Mouse (Mus musculus) neural tube, embryonic 13.5 days (tissue): Measurements from ENCODE around the gene Srsf2. TPM values are rescaled to one million over a fixed set of nuclear protein-coding genes. Genes with fewer than 3 reads are reported as not detected.

ENCODE experiments used
- ATAC-seq: fragments of 200-750 bp; cut with Nextera tagmentation; 2 replicates; pipeline ENCODE4 v1.8.0; 2017; ENCODE audit warnings: low read depth, mild to moderate bottlenecking, moderate TSS enrichment, moderate library complexity
- H3K27ac ChIP-seq: fragments of 300-500 bp; sonication (generic); replicated peaks from 2 replicates; pipeline ENCODE4 v1.5.1; 2015; ENCODE audit warnings: moderate library complexity, mild to moderate bottlenecking, inconsistent platforms
- H3K27me3 ChIP-seq: fragments of 300-500 bp; sonication (generic); 2 replicates; pipeline ENCODE4 v1.6.1; 2015; ENCODE audit warnings: mild to moderate bottlenecking, inconsistent platforms
- H3K36me3 ChIP-seq: fragments of 300-500 bp; sonication (generic); 2 replicates; pipeline ENCODE4 v1.6.1; 2015; ENCODE audit warnings: mild to moderate bottlenecking, inconsistent platforms
- H3K4me1 ChIP-seq: fragments of 300-500 bp; sonication (generic); replicated peaks from 2 replicates; pipeline ENCODE4 v1.6.1; 2015; ENCODE audit warnings: inconsistent platforms
- H3K4me2 ChIP-seq: fragments of 300-500 bp; sonication (generic); 2 replicates; pipeline ENCODE4 v1.6.1; 2015; ENCODE audit warnings: inconsistent platforms, mild to moderate bottlenecking, moderate library complexity
- H3K4me3 ChIP-seq: fragments of 300-500 bp; sonication (generic); 2 replicates; pipeline ENCODE4 v1.5.1; 2015; ENCODE audit warnings: mild to moderate bottlenecking, inconsistent platforms
- H3K9ac ChIP-seq: fragments of 300-500 bp; sonication (generic); 2 replicates; pipeline ENCODE4 v1.6.1; 2015; ENCODE audit warnings: moderate library complexity, mild to moderate bottlenecking, inconsistent platforms
- H3K9me3 ChIP-seq: fragments of 300-500 bp; sonication (generic); 2 replicates; pipeline ENCODE4 v1.6.1; 2016; ENCODE audit warnings: inconsistent platforms
- WGBS: fragments of 180-500 bp; shearing (Covaris S2); methylation state at CpG from one replicate; pipeline ENCODE4 v1.1.7; 2015; 5-methylcytosine and 5-hydroxymethylcytosine counted together
- polyA plus RNA-seq: library from polyadenylated mRNA; unstranded; fragments of >200 nt; fragmentation: Nextera tagmentation; extraction: Ambion mirVana; gene quantifications from 2 replicates; pipeline ENCODE4 v1.2.1, GENCODE M21; 2015

Gene Srsf2
- polyA plus RNA-seq, 1 experiment from 2014 or later: 624 TPM

- peak; percentile 93 for ATAC-seq
- H3K36me3 ChIP-seq: no peaks in the 10 kb centered on the region
- no peaks in the 10 kb centered on the region for H3K27me3 ChIP-seq
- 6% methylated on average over 30 of the region's 32 CpGs for WGBS
- H3K4me2 ChIP-seq: peak overlapping the region; percentile 59
- peak overlapping the region; percentile 99 for H3K27ac ChIP-seq
- peaks cover 88% of the 10 kb centered on the region for H3K4me1 ChIP-seq
- H3K4me3 ChIP-seq: peak overlapping the region; percentile 30
- no peaks in the 10 kb centered on the region for H3K9me3 ChIP-seq
- H3K9ac ChIP-seq: peak overlapping the region; percentile 73
These were observed 41.7 kb downstream of the Srsf2 start for GRCm38 (mm10) chr11:116810983-116811901.

- H3K4me3 ChIP-seq: peak overlapping the region; percentile 30; the same call in 1 of the 2 replicates
- WGBS: 42% methylated on average over 11 of the region's 11 CpGs
- no peaks in the 10 kb centered on the region for H3K36me3 ChIP-seq
- peak overlapping the region; percentile 59 for H3K4me2 ChIP-seq
- no peaks in the 10 kb centered on the region for H3K27me3 ChIP-seq
- H3K9me3 ChIP-seq: no peaks in the 10 kb centered on the region
- ATAC-seq: peak; percentile 19
- H3K9ac ChIP-seq: peak overlapping the region; percentile 73
- peaks cover 82% of the 10 kb centered on the region for H3K4me1 ChIP-seq
- H3K27ac ChIP-seq: peak overlapping the region; percentile 99
These were observed 42.4 kb downstream of the Srsf2 start for GRCm38 (mm10) chr11:116810528-116810927.

GRCm38 (mm10) chr11:116809520-116809919 is 43.4 kb downstream of the Srsf2 start:
- Histone ChIP-seq H3K27ac (peak overlapping the region; percentile 43; the same call in 1 of the 2 replicates), H3K36me3 (no peaks in the 10 kb centered on the region), H3K27me3 (no peaks in the 10 kb centered on the region), H3K9me3 (no peaks in the 10 kb centered on the region), H3K4me2 (no peak overlapping the region), H3K9ac (peak overlapping the region; percentile 14; the same call in 1 of the 2 replicates), H3K4me3 (no peak overlapping the region), H3K4me1 (peaks cover 72% of the 10 kb centered on the region)
- ATAC-seq: no peak
- WGBS: 86% methylated on average over 8 of the region's 8 CpGs

GRCm38 (mm10) chr11:116808811-116809395 is 44.0 kb downstream of the Srsf2 start:
- no peaks in the 10 kb centered on the region for H3K9me3 ChIP-seq
- no peaks in the 10 kb centered on the region for H3K27me3 ChIP-seq
- 76% methylated on average over 11 of the region's 11 CpGs for WGBS
- H3K4me2 ChIP-seq: no peak overlapping the region
- H3K4me3 ChIP-seq: no peak overlapping the region
- H3K27ac ChIP-seq: peak overlapping the region; percentile 43
- peaks cover 66% of the 10 kb centered on the region for H3K4me1 ChIP-seq
- peak overlapping the region; percentile 14; the same call in 1 of the 2 replicates for H3K9ac ChIP-seq
- no peaks in the 10 kb centered on the region for H3K36me3 ChIP-seq
- no peak for ATAC-seq

GRCm38 (mm10) chr11:116807938-116808606 is 44.8 kb downstream of the Srsf2 start:
- no peak for ATAC-seq
- no peaks in the 10 kb centered on the region for H3K27me3 ChIP-seq
- peak overlapping the region; percentile 50 for H3K9ac ChIP-seq
- peaks cover 58% of the 10 kb centered on the region for H3K4me1 ChIP-seq
- H3K4me2 ChIP-seq: no peak overlapping the region
- H3K36me3 ChIP-seq: no peaks in the 10 kb centered on the region
- no peak overlapping the region for H3K4me3 ChIP-seq
- H3K27ac ChIP-seq: peak overlapping the region; percentile 46; the same call in 1 of the 2 replicates
- 33% methylated on average over 7 of the region's 7 CpGs for WGBS
- no peaks in the 10 kb centered on the region for H3K9me3 ChIP-seq

- H3K27ac ChIP-seq: peak overlapping the region; percentile 46; the same call in 1 of the 2 replicates
- ATAC-seq: no peak
- WGBS: 66% methylated on average over 3 of the region's 3 CpGs
These were observed 45.4 kb downstream of the Srsf2 start for GRCm38 (mm10) chr11:116807526-116807925.

GRCm38 (mm10) chr11:116807116-116807515 is 45.8 kb downstream of the Srsf2 start:
- H3K36me3 ChIP-seq: no peaks in the 10 kb centered on the region
- 64% methylated on average over 7 of the region's 7 CpGs for WGBS
- no peaks in the 10 kb centered on the region for H3K9me3 ChIP-seq
- no peak overlapping the region for H3K4me3 ChIP-seq
- H3K4me1 ChIP-seq: peaks cover 48% of the 10 kb centered on the region
- H3K27ac ChIP-seq: no peak overlapping the region
- ATAC-seq: no peak
- H3K4me2 ChIP-seq: no peak overlapping the region
- no peak overlapping the region for H3K9ac ChIP-seq
- H3K27me3 ChIP-seq: no peaks in the 10 kb centered on the region

More at GRCm38 (mm10) chr11:116807526-116807925, 45.4 kb downstream of the Srsf2 start:
- no peaks in the 10 kb centered on the region for H3K36me3 ChIP-seq
- H3K4me3 ChIP-seq: no peak overlapping the region
- H3K4me1 ChIP-seq: peaks cover 52% of the 10 kb centered on the region
- H3K9me3 ChIP-seq: no peaks in the 10 kb centered on the region
- peak overlapping the region; percentile 50 for H3K9ac ChIP-seq
- H3K4me2 ChIP-seq: no peak overlapping the region
- no peaks in the 10 kb centered on the region for H3K27me3 ChIP-seq

- no peak for ATAC-seq
- no peak overlapping the region for H3K4me2 ChIP-seq
- WGBS: 78% methylated on average over 15 of the region's 15 CpGs
- no peaks in the 10 kb centered on the region for H3K36me3 ChIP-seq
- 0 out of 2 replicates have a peak overlapping the region, but pooled peaks have one; percentile 45 for H3K9ac ChIP-seq
- no peaks in the 10 kb centered on the region for H3K27me3 ChIP-seq
- H3K4me3 ChIP-seq: no peak overlapping the region
- H3K27ac ChIP-seq: peak overlapping the region; percentile 33; the same call in 1 of the 2 replicates
- no peaks in the 10 kb centered on the region for H3K9me3 ChIP-seq
- H3K4me1 ChIP-seq: peaks cover 42% of the 10 kb centered on the region
These were observed 46.5 kb downstream of the Srsf2 start for GRCm38 (mm10) chr11:116806136-116807071.

- Histone ChIP-seq H3K9me3 (no peaks in the 10 kb centered on the region), H3K36me3 (no peaks in the 10 kb centered on the region), H3K4me2 (no peak overlapping the region), H3K9ac (no peak overlapping the region), H3K4me3 (no peak overlapping the region), H3K27ac (no peak overlapping the region), H3K27me3 (no peaks in the 10 kb centered on the region), H3K4me1 (peaks cover 8% of the 10 kb centered on the region; the same call in 1 of the 2 replicates)
- 92% methylated on average over 5 of the region's 5 CpGs for WGBS
- no peak for ATAC-seq
These were observed 50.2 kb downstream of the Srsf2 start for GRCm38 (mm10) chr11:116802709-116803108.

GRCm38 (mm10) chr11:116801106-116801505 is 51.8 kb downstream of the Srsf2 start:
- Histone ChIP-seq H3K9ac (no peak overlapping the region), H3K4me1 (0 out of 2 replicates have a peak, but pooled peaks cover under 1% of the 10 kb centered on the region), H3K36me3 (no peaks in the 10 kb centered on the region), H3K27ac (no peak overlapping the region), H3K27me3 (no peaks in the 10 kb centered on the region), H3K4me2 (no peak overlapping the region), H3K9me3 (no peaks in the 10 kb centered on the region), H3K4me3 (no peak overlapping the region)
- 73% methylated on average over 5 of the region's 5 CpGs for WGBS
- no peak for ATAC-seq
